Mouse (Mus musculus) megakaryocyte, adult 5-6 weeks (primary cell): Measurements from ENCODE around the gene Crabp1. TPM values are rescaled to one million over a fixed set of nuclear protein-coding genes. Genes with fewer than 3 reads are reported as not detected.

ENCODE experiments used
- total RNA-seq, 2 experiments: library from RNA; stranded (forward) in 1 of 2; stranded (reverse) in 1 of 2; fragments of 153-499, 151-499 nt in 1 of 2; fragments of 221-1000, 200-1000 nt in 1 of 2; gene quantifications; 2 replicates each; pipeline versions ENCODE4 v1.2.3 to v1.2.4; 2015 to 2017

The Crabp1 gene
- total RNA-seq, 2 experiments from 2014 or later, result not detected

Other genes starting within 250 kb of the Crabp1 start
- gene Sh2d7, start 225.8 kb upstream of the Crabp1 start, total RNA-seq (2015), result not detected in 2 replicates
- not detected in 2 replicates for gene Sh2d7, start 225.8 kb upstream of the Crabp1 start, total RNA-seq (2017)
- gene Cib2, start 204.5 kb upstream of the Crabp1 start, total RNA-seq (2015), result 11.4 and 14.9 TPM in 2 replicates
- gene Cib2, start 204.5 kb upstream of the Crabp1 start, total RNA-seq (2017), result 2.7 and 3.9 TPM in 2 replicates
- 42.5 and 54.2 TPM in 2 replicates for gene Idh3a, start 178.4 kb upstream of the Crabp1 start, total RNA-seq (2015)
- gene Idh3a, start 178.4 kb upstream of the Crabp1 start, total RNA-seq (2017), result 26.1 and 29.7 TPM in 2 replicates
- gene Acsbg1, start 102.9 kb upstream of the Crabp1 start, total RNA-seq (2015), result 0.25 and 0.75 TPM in 2 replicates
- 0.20 and 0.40 TPM in 2 replicates for gene Acsbg1, start 102.9 kb upstream of the Crabp1 start, total RNA-seq (2017)
- 0.84 and 1.6 TPM in 2 replicates for gene Dnaja4, start 65.9 kb upstream of the Crabp1 start, total RNA-seq (2015)
- gene Dnaja4, start 65.9 kb upstream of the Crabp1 start, total RNA-seq (2017), result 0.62 and 3.7 TPM in 2 replicates
- gene Wdr61, start 30.2 kb upstream of the Crabp1 start, total RNA-seq (2015), result 58.3 and 68.3 TPM in 2 replicates
- 38.9 and 43.2 TPM in 2 replicates for gene Wdr61, start 30.2 kb upstream of the Crabp1 start, total RNA-seq (2017)
- 44.2 and 47.9 TPM in 2 replicates for gene Ireb2, start 99.0 kb downstream of the Crabp1 start, total RNA-seq (2015)
- 37.6 and 41.2 TPM in 2 replicates for gene Ireb2, start 99.0 kb downstream of the Crabp1 start, total RNA-seq (2017)
- gene Hykk, start 152.5 kb downstream of the Crabp1 start, total RNA-seq (2015), result 0.07 and 0.09 TPM in 2 replicates
- 0.12 and 0.22 TPM in 2 replicates for gene Hykk, start 152.5 kb downstream of the Crabp1 start, total RNA-seq (2017)
- gene Psma4, start 186.0 kb downstream of the Crabp1 start, total RNA-seq (2015), result 291 and 300 TPM in 2 replicates
- 323 and 387 TPM in 2 replicates for gene Psma4, start 186.0 kb downstream of the Crabp1 start, total RNA-seq (2017)
- gene AY074887, start 186.2 kb downstream of the Crabp1 start, total RNA-seq (2015), result not detected in 2 replicates
- 0.65 TPM in 1 of 2 replicates, not detected in the other for gene AY074887, start 186.2 kb downstream of the Crabp1 start, total RNA-seq (2017)
- gene Chrna5, start 216.1 kb downstream of the Crabp1 start, total RNA-seq (2015), result not detected in 2 replicates
- not detected in 2 replicates for gene Chrna5, start 216.1 kb downstream of the Crabp1 start, total RNA-seq (2017)